7 mouse cellular contexts compared by ENCODE assay signal in the genomic region with DNA sequence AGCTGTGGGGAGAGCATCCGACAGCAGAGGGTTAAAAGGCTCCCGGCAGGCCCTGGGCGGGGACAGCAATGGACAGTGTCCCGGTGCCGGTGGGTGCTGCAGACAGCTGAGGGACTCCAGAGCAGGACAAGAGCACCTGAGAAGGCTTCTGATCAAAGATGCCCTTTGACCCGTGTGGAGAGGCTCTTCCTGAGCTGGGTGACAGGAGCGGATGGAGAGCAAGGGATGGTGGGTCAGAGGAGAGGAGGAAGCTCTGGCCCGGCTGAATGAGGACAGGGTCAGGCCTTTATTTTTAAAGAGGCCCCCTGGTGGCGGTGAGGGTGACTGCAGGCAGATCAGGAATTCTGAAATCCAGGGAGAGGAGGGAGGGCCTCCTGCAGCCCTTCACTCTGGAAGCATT. TPM values are rescaled to one million over a fixed set of nuclear protein-coding genes. Genes with fewer than 3 reads are reported as not detected.
DNase-seq lines count a peak whose midpoint lies in the region; ATAC-seq lines count a peak whose summit lies in the region.

No protein-coding gene starts in this region.

- intact Hi-C loops in left cerebral cortex, postnatal 36 days (cut with DNase I) = no loop called here

- H3K4me3 ChIP-seq in intestine, embryonic 16.5 days (ENCODE audit: low read length) = peak overlapping the region; percentile 48
- H3K4me3 ChIP-seq in midbrain, embryonic 11.5 days (ENCODE audit: low read depth, low read length) = peak overlapping the region; percentile 23

- under 1% methylated on average over 9 of the region's 9 CpGs for WGBS in intestine, embryonic 16.5 days
- WGBS in midbrain, embryonic 11.5 days = 6% methylated on average over 9 of the region's 9 CpGs

- ATAC-seq in intestine, embryonic 16.5 days = peak; percentile 70
- ATAC-seq in midbrain, embryonic 11.5 days (ENCODE audit: low FRiP score) = peak; percentile 61

- H3K4me1 ChIP-seq in intestine, embryonic 16.5 days (ENCODE audit: control insufficient read depth, insufficient read depth, low read length) = peaks cover 9% of the 10 kb centered on the region
- H3K4me1 ChIP-seq in midbrain, embryonic 11.5 days (ENCODE audit: control insufficient read depth, insufficient read depth, low read length) = peaks cover 5% of the 10 kb centered on the region; the same call in 1 of the 2 replicates

- peak overlapping the region; percentile 70 for H3K4me2 ChIP-seq in intestine, embryonic 16.5 days (ENCODE audit: low read depth, low read length)
- peak overlapping the region; percentile 44 for H3K4me2 ChIP-seq in midbrain, embryonic 11.5 days

- H3K36me3 ChIP-seq in intestine, embryonic 16.5 days (ENCODE audit: control insufficient read depth, insufficient read depth, low read length) = peaks cover 20% of the 10 kb centered on the region
- peaks cover 13% of the 10 kb centered on the region for H3K36me3 ChIP-seq in midbrain, embryonic 11.5 days (ENCODE audit: control insufficient read depth, insufficient read depth, low read length)

- H3K9me3 ChIP-seq in intestine, embryonic 16.5 days (ENCODE audit: control insufficient read depth, low read length) = no peaks in the 10 kb centered on the region
- no peaks in the 10 kb centered on the region; the same call in 1 of the 2 replicates for H3K9me3 ChIP-seq in midbrain, embryonic 11.5 days (ENCODE audit: control insufficient read depth, low read length)

- no peak overlapping the region for H3K27ac ChIP-seq in intestine, embryonic 16.5 days (ENCODE audit: low read length)
- no peak overlapping the region for H3K27ac ChIP-seq in midbrain, embryonic 11.5 days (ENCODE audit: low read depth, low read length)

- peak; percentile 77 for DNase-seq in adrenal gland, adult 8-10 months
- peak; percentile 87 for DNase-seq in embryo, embryonic 9.5 days (ENCODE audit: extremely low spot score)
- DNase-seq in gastrocnemius, postnatal 4 days (ENCODE audit: low spot score in 2 of 2) = peak; percentile 73 to 84
- peak; percentile 69 to 78 for DNase-seq in left cerebral cortex, postnatal 36 days (ENCODE audit: low spot score in 2 of 2)
- DNase-seq in midbrain, embryonic 11.5 days (ENCODE audit: low spot score, missing footprints) = peak; percentile 97
- DNase-seq in right cerebral cortex, postnatal 4 days = peak; percentile 79

- peaks cover 3% of the 10 kb centered on the region for H3K27me3 ChIP-seq in intestine, embryonic 16.5 days (replicated peaks; ENCODE audit: control insufficient read depth, insufficient read depth, low read length)
- peaks cover 4% of the 10 kb centered on the region for H3K27me3 ChIP-seq in midbrain, embryonic 11.5 days (ENCODE audit: control insufficient read depth, insufficient read depth, low read length)

- H3K9ac ChIP-seq in intestine, embryonic 16.5 days (ENCODE audit: low read depth, low read length) = peak overlapping the region; percentile 68
- H3K9ac ChIP-seq in midbrain, embryonic 11.5 days (ENCODE audit: low read length) = peak overlapping the region; percentile 59

RNA-seq across cellular contexts. Expression of gene Triobp, which starts 4.9 kb away (rescaled TPM):
- total RNA-seq in adrenal gland, adult 8-10 months (2022) = 100 to 1,000 TPM; 121 to 175 (median 150) TPM
- 10 to 100 TPM; 83.6 to 94.1 TPM for total RNA-seq in gastrocnemius, postnatal 4 days (2021)
- 54.3 and 58.7 TPM in 2 replicates for polyA plus RNA-seq in intestine, embryonic 16.5 days (2015; fragmentation: Nextera tagmentation; extraction: Ambion mirVana)
- total RNA-seq in left cerebral cortex, postnatal 36 days (2021) = 10 to 100 TPM; 14.3 to 19.5 TPM
- 33.2 and 34.8 TPM in 2 replicates for polyA plus RNA-seq in midbrain, embryonic 11.5 days (2014; fragmentation: Nextera tagmentation; extraction: Ambion mirVana)

RNA-seq across cellular contexts. Expression of gene Nol12, which starts 7.9 kb away (rescaled TPM):
- total RNA-seq in adrenal gland, adult 8-10 months (2022) = 10 to 100 TPM; 51.2 to 58.9 (median 52.1) TPM
- total RNA-seq in gastrocnemius, postnatal 4 days (2021) = 10 to 100 TPM; 34.4 to 38.6 TPM
- 38.1 and 43.7 TPM in 2 replicates for polyA plus RNA-seq in intestine, embryonic 16.5 days (2015; fragmentation: Nextera tagmentation; extraction: Ambion mirVana)
- 10 to 100 TPM; 39.5 to 42.1 TPM for total RNA-seq in left cerebral cortex, postnatal 36 days (2021)
- 58.3 and 62.7 TPM in 2 replicates for polyA plus RNA-seq in midbrain, embryonic 11.5 days (2014; fragmentation: Nextera tagmentation; extraction: Ambion mirVana)

RNA-seq across cellular contexts. Expression of gene Lgals1, which starts 16.1 kb away (rescaled TPM):
- total RNA-seq in adrenal gland, adult 8-10 months (2022) = 100 to 1,000 TPM; 294 to 595 (median 433) TPM
- total RNA-seq in gastrocnemius, postnatal 4 days (2021) = 1,000 to 10,000 TPM; 1,203 to 1,363 TPM
- polyA plus RNA-seq in intestine, embryonic 16.5 days (2015; fragmentation: Nextera tagmentation; extraction: Ambion mirVana) = 865 and 927 TPM in 2 replicates
- 10 to 100 TPM; 19.3 to 25.0 TPM for total RNA-seq in left cerebral cortex, postnatal 36 days (2021)
- 360 and 382 TPM in 2 replicates for polyA plus RNA-seq in midbrain, embryonic 11.5 days (2014; fragmentation: Nextera tagmentation; extraction: Ambion mirVana)

RNA-seq across cellular contexts. Expression of gene Pdxp, which starts 28.9 kb away (rescaled TPM):
- 1 to 10 TPM; 4.6 to 8.6 (median 5.9) TPM for total RNA-seq in adrenal gland, adult 8-10 months (2022)
- total RNA-seq in gastrocnemius, postnatal 4 days (2021) = 10 to 100 TPM; 16.4 to 21.7 TPM
- 2.2 and 6.4 TPM in 2 replicates for polyA plus RNA-seq in intestine, embryonic 16.5 days (2015; fragmentation: Nextera tagmentation; extraction: Ambion mirVana)
- total RNA-seq in left cerebral cortex, postnatal 36 days (2021) = 100 to 1,000 TPM; 159 to 192 TPM
- 32.6 and 33.8 TPM in 2 replicates for polyA plus RNA-seq in midbrain, embryonic 11.5 days (2014; fragmentation: Nextera tagmentation; extraction: Ambion mirVana)

RNA-seq across cellular contexts. Expression of gene Sh3bp1, which starts 43.1 kb away (rescaled TPM):
- 10 to 100 TPM in 2 of 4 experiments, 1 to 10 TPM in 2; 8.5 to 23.0 (median 15.2) TPM for total RNA-seq in adrenal gland, adult 8-10 months (2022)
- 10 to 100 TPM; 14.6 to 16.4 TPM for total RNA-seq in gastrocnemius, postnatal 4 days (2021)
- 21.5 and 23.3 TPM in 2 replicates for polyA plus RNA-seq in intestine, embryonic 16.5 days (2015; fragmentation: Nextera tagmentation; extraction: Ambion mirVana)
- 10 to 100 TPM; 23.7 to 31.5 TPM for total RNA-seq in left cerebral cortex, postnatal 36 days (2021)
- polyA plus RNA-seq in midbrain, embryonic 11.5 days (2014; fragmentation: Nextera tagmentation; extraction: Ambion mirVana) = 9.1 and 10.3 TPM in 2 replicates

Comparison
In these comparisons a context has a peak if more than half of its experiments do, and no peak if none do; other contexts are left out.
1. RNA of gene Triobp, which starts 4.9 kb away (total RNA-seq): 121 to 175 TPM in adrenal gland, adult 8-10 months and 83.6 to 94.1 TPM in gastrocnemius, postnatal 4 days; 14.3 to 19.5 TPM in left cerebral cortex, postnatal 36 days; every median in the first group is over 4 times any median in the second.
2. RNA of gene Lgals1, which starts 16.1 kb away (total RNA-seq): 1,203 to 1,363 TPM in gastrocnemius, postnatal 4 days and 294 to 595 TPM in adrenal gland, adult 8-10 months; 19.3 to 25.0 TPM in left cerebral cortex, postnatal 36 days; every median in the first group is over 10 times any median in the second.
3. Peak in every context shown above with its lines, with median percentiles within 50 percentile points of each other: DNase-seq.